Mouse (Mus musculus): Measurements from ENCODE around the gene Zfp574.

DNA sequence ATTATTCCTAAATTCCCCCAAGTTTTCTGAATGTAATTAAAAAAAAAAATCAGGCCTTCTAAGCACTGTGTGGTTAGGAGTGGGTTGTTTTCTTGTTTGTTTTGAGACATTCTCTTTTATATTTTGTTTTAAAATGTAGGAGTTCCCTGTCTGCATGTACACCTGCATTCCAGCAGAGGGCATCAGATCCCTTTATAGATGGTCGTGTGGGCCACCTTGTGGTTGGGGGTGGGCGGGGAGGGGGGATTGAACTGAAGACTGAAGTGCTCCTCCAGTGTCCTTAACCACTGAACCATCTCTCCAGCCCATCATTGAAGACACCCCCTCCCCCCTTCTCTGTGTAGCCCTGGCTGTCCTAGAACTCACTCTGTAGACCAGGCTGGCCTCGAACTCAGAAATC is 14.3 kb downstream of the Zfp574 start:
- TF ChIP-seq POLR2A (IDR thresholded peaks at IDR 0.05; ENCODE audit: borderline replicate concordance, low read depth, low read length) (no peak), CTCF (IDR thresholded peaks at IDR 0.05; ENCODE audit: low read depth, low read length) (peak; percentile 58)

Data from bone marrow macrophage, adult 2 months (primary cell).